Mouse (Mus musculus): ENCODE results near the gene Ctsw. TPM values are rescaled to one million over a fixed set of nuclear protein-coding genes. Genes with fewer than 3 reads are reported as not detected.

The Ctsw gene
- polyA plus RNA-seq, 1 experiment, result 1.2 TPM

GRCm38 (mm10) chr19:5456922-5457745, 11.2 kb downstream of the Ctsw start:
- H3K27me3 ChIP-seq (ENCODE audit: control insufficient read depth, insufficient read depth, low read length, poor library complexity, severe bottlenecking), result no peaks in the 10 kb centered on the region
- H3K27ac ChIP-seq (ENCODE audit: insufficient read depth, low read length), result no peak overlapping the region
- no peaks in the 10 kb centered on the region for H3K9me3 ChIP-seq (replicated peaks; ENCODE audit: control insufficient read depth, insufficient read depth, low read length, poor library complexity, severe bottlenecking)
- peak overlapping the region; percentile 64 for H3K4me3 ChIP-seq (ENCODE audit: low read depth, low read length)
- peak overlapping the region; percentile 86 for H3K9ac ChIP-seq (ENCODE audit: low read depth, poor library complexity, severe bottlenecking)
- TF ChIP-seq CTCF (IDR thresholded peaks at IDR 0.05; ENCODE audit: low read depth, low read length) (no peak), POLR2A (IDR thresholded peaks at IDR 0.05; ENCODE audit: insufficient read depth, low read length) (peak; percentile 85)
- H3K4me1 ChIP-seq (ENCODE audit: control insufficient read depth, insufficient read depth, low read length), result no peaks in the 10 kb centered on the region
- no peaks in the 10 kb centered on the region; the same call in 1 of the 2 replicates for H3K36me3 ChIP-seq (ENCODE audit: control insufficient read depth, insufficient read depth, low read length, poor library complexity, severe bottlenecking)

GRCm38 (mm10) chr19:5456241-5456921, 11.9 kb downstream of the Ctsw start:
- H3K9ac ChIP-seq (ENCODE audit: low read depth, poor library complexity, severe bottlenecking), result peak overlapping the region; percentile 86
- H3K36me3 ChIP-seq (ENCODE audit: control insufficient read depth, insufficient read depth, low read length, poor library complexity, severe bottlenecking), result no peaks in the 10 kb centered on the region; the same call in 1 of the 2 replicates
- TF ChIP-seq POLR2A (IDR thresholded peaks at IDR 0.05; ENCODE audit: insufficient read depth, low read length) (no peak), CTCF (IDR thresholded peaks at IDR 0.05; ENCODE audit: low read depth, low read length) (no peak), EP300 (IDR thresholded peaks at IDR 0.05; ENCODE audit: insufficient read depth, low read depth, low read length) (no peak)
- no peak overlapping the region for H3K27ac ChIP-seq (ENCODE audit: insufficient read depth, low read length)
- no peaks in the 10 kb centered on the region for H3K9me3 ChIP-seq (replicated peaks; ENCODE audit: control insufficient read depth, insufficient read depth, low read length, poor library complexity, severe bottlenecking)
- peak overlapping the region; percentile 64 for H3K4me3 ChIP-seq (ENCODE audit: low read depth, low read length)
- H3K27me3 ChIP-seq (ENCODE audit: control insufficient read depth, insufficient read depth, low read length, poor library complexity, severe bottlenecking), result no peaks in the 10 kb centered on the region
- H3K4me1 ChIP-seq (ENCODE audit: control insufficient read depth, insufficient read depth, low read length), result no peaks in the 10 kb centered on the region

GRCm38 (mm10) chr19:5455568-5455967, 12.7 kb downstream of the Ctsw start:
- no peak for TF ChIP-seq POLR2A (IDR thresholded peaks at IDR 0.05; ENCODE audit: insufficient read depth, low read length)
- no peak for TF ChIP-seq EP300 (IDR thresholded peaks at IDR 0.05; ENCODE audit: insufficient read depth, low read depth, low read length)
- no peak for TF ChIP-seq CTCF (IDR thresholded peaks at IDR 0.05; ENCODE audit: low read depth, low read length)
- Histone ChIP-seq H3K4me3 (ENCODE audit: low read depth, low read length) (no peak overlapping the region), H3K27me3 (ENCODE audit: control insufficient read depth, insufficient read depth, low read length, poor library complexity, severe bottlenecking) (no peaks in the 10 kb centered on the region), H3K9me3 (replicated peaks; ENCODE audit: control insufficient read depth, insufficient read depth, low read length, poor library complexity, severe bottlenecking) (no peaks in the 10 kb centered on the region), H3K4me1 (ENCODE audit: control insufficient read depth, insufficient read depth, low read length) (no peaks in the 10 kb centered on the region), H3K27ac (ENCODE audit: insufficient read depth, low read length) (no peak overlapping the region), H3K36me3 (ENCODE audit: control insufficient read depth, insufficient read depth, low read length, poor library complexity, severe bottlenecking) (no peaks in the 10 kb centered on the region; the same call in 1 of the 2 replicates), H3K9ac (ENCODE audit: low read depth, poor library complexity, severe bottlenecking) (peak overlapping the region; percentile 86; the same call in 1 of the 2 replicates)

- Histone ChIP-seq H3K4me3 (ENCODE audit: low read depth, low read length) (peak overlapping the region; percentile 2; the same call in 1 of the 2 replicates), H3K36me3 (ENCODE audit: control insufficient read depth, insufficient read depth, low read length, poor library complexity, severe bottlenecking) (no peaks in the 10 kb centered on the region; the same call in 1 of the 2 replicates), H3K27ac (ENCODE audit: insufficient read depth, low read length) (no peak overlapping the region), H3K9ac (ENCODE audit: low read depth, poor library complexity, severe bottlenecking) (no peak overlapping the region), H3K4me1 (ENCODE audit: control insufficient read depth, insufficient read depth, low read length) (no peaks in the 10 kb centered on the region), H3K27me3 (ENCODE audit: control insufficient read depth, insufficient read depth, low read length, poor library complexity, severe bottlenecking) (no peaks in the 10 kb centered on the region), H3K9me3 (replicated peaks; ENCODE audit: control insufficient read depth, insufficient read depth, low read length, poor library complexity, severe bottlenecking) (no peaks in the 10 kb centered on the region)
- no peak for TF ChIP-seq POLR2A (IDR thresholded peaks at IDR 0.05; ENCODE audit: insufficient read depth, low read length)
- TF ChIP-seq CTCF (IDR thresholded peaks at IDR 0.05; ENCODE audit: low read depth, low read length), result no peak
- no peak for TF ChIP-seq EP300 (IDR thresholded peaks at IDR 0.05; ENCODE audit: insufficient read depth, low read depth, low read length)
Observed at GRCm38 (mm10) chr19:5455037-5455436, 13.3 kb downstream of the Ctsw start.

GRCm38 (mm10) chr19:5451766-5452165, 16.5 kb downstream of the Ctsw start:
- TF ChIP-seq POLR2A (IDR thresholded peaks at IDR 0.05; ENCODE audit: insufficient read depth, low read length) (no peak), CTCF (IDR thresholded peaks at IDR 0.05; ENCODE audit: low read depth, low read length) (no peak), EP300 (IDR thresholded peaks at IDR 0.05; ENCODE audit: insufficient read depth, low read depth, low read length) (no peak)

More at GRCm38 (mm10) chr19:5451766-5452165, 16.5 kb downstream of the Ctsw start:
- Histone ChIP-seq H3K27ac (ENCODE audit: insufficient read depth, low read length) (no peak overlapping the region), H3K4me3 (ENCODE audit: low read depth, low read length) (no peak overlapping the region), H3K4me1 (ENCODE audit: control insufficient read depth, insufficient read depth, low read length) (no peaks in the 10 kb centered on the region), H3K9me3 (replicated peaks; ENCODE audit: control insufficient read depth, insufficient read depth, low read length, poor library complexity, severe bottlenecking) (no peaks in the 10 kb centered on the region), H3K27me3 (ENCODE audit: control insufficient read depth, insufficient read depth, low read length, poor library complexity, severe bottlenecking) (no peaks in the 10 kb centered on the region), H3K36me3 (ENCODE audit: control insufficient read depth, insufficient read depth, low read length, poor library complexity, severe bottlenecking) (no peaks in the 10 kb centered on the region; the same call in 1 of the 2 replicates), H3K9ac (ENCODE audit: low read depth, poor library complexity, severe bottlenecking) (no peak overlapping the region)

Data from ES-Bruce4 (cell line).